Mouse (Mus musculus): ENCODE measurements around the gene Xpnpep1.

The Xpnpep1 gene

GRCm38 (mm10) chr19:53066531-53066930 lies 26.5 kb upstream of the Xpnpep1 start:
- DNase-seq (ENCODE audit: low spot score): no peak

DNA sequence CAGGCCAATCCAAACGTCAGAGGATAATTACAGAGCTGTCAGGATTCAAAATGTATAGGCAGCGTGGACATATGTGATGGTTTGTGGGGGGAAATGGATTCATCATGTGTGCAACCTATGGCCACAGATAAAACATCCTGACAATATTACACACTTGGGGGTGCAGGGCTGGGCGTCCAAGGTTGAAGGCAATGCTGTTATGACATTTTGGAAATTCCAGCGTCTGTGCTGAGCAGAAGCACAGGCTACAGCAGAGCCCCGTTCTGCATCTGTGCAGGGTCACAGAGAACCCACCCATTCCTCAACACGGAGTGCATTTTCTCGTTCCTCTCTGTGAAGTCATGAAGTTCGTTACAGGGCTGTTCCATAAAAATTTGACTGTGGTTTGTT lies 25.0 kb upstream of the Xpnpep1 start:
- no peak for DNase-seq (ENCODE audit: low spot score)

- peak; percentile 66 for DNase-seq (ENCODE audit: low spot score)
These were observed 24.4 kb upstream of the Xpnpep1 start for GRCm38 (mm10) chr19:53064292-53064971.

GRCm38 (mm10) chr19:53062046-53062445 lies 22.0 kb upstream of the Xpnpep1 start:
- DNase-seq (ENCODE audit: low spot score): no peak

DNA sequence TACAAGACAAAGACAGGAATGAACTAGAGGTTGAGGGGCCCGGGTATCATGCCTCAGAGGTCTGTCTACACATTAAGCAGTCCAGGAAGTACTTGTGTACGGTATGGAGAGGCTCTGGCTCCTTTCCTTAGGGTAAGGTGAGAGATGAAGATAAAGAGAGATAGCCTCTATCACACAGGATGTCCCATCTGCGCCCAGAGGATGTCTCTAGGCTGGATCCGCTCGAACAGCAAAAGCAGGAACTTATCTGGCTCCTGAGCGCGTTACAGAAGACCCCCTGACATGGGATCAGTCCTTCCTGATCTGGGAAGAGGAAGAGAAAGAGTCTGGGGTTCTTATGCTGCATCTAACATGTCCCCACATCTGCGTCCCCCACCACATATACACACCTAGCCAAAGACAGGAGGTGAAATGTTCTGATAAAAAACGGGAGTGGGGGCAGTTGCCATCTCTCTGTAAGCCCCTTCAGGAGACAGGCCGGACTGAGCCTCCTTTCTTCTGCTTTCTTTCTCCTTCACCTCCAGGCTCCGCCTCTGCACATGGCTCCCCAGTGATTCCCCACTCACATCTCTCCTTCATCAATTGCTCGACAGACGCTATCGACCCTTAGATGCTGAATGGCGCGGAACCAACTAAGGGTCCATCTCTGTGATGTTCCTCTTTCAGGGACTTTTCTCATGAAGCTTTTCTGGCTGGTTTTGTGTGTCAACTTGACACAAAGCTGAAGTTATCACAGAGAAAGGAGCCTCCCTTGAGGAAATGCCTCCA lies 19.5 kb upstream of the Xpnpep1 start:
- DNase-seq (ENCODE audit: low spot score): no peak

DNA sequence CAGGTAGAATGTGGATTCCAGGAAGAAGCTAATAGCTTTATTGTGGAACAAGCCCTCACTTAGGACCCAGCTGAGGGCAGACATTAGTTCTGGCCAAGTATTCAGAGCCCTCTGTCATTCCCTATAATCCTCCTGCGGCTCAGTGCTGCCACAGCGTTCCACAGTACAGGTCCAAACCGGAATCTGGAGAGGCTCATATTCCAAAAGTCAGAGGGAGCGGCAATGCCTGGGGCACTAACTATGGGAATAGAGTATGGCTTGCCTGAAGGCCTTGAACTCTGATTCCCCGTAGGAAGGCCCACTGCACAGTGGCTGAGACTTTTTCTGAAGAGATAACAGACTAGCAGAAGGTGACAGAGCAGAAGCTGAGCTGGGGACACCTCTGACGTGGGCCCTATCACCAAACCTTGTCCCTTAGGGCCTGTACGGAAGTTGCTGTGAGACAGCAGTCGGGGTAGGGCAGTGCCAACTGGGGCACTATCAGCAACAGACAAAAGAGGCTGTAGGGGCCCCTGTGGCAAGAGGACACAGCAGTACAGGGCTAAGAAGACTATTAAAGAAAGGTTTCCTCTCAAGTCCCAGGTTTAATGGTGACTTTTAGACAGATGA lies 18.8 kb upstream of the Xpnpep1 start:
- no peak for DNase-seq (ENCODE audit: low spot score)

DNA sequence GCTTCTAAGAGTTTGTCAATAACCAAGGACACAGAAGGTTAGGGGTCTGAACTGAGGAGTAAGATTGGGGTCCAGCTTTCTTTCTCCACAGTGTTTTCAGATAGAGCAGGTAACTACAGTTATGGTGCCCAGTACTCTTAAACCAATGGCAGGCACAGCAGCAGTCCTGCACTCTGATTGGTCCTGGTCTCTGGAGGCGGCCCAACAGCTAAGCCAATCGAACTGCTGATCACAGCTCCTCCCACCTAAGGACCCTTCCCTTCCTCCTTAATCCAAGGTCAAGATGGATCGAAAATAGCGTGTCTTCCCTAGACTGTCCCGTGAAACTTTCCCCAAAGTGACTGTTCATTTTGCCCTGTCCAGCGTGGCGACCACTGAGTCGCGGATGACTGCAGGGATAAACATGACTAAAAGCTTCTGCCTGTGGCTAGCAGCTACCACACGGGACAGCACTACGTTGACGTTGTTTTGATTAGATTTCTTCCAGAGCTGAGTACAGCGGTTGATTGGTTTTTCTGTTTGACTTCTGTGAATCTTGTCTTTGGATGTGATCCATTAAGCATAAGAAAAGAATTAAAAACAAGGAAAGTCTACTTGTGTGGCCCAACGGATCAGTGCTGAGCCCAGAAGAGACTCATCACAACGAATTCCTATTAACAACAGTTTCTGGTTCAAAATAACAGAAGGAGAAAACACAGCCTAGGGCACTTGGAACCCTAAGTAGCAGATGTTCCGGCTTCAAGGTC lies 18.1 kb upstream of the Xpnpep1 start:
- DNase-seq (ENCODE audit: low spot score): no peak

GRCm38 (mm10) chr19:53053355-53053754 lies 13.3 kb upstream of the Xpnpep1 start:
- no peak for DNase-seq (ENCODE audit: low spot score)

- DNase-seq (ENCODE audit: low spot score): peak; percentile 76
These were observed 12.1 kb upstream of the Xpnpep1 start for GRCm38 (mm10) chr19:53052031-53052670.

DNA sequence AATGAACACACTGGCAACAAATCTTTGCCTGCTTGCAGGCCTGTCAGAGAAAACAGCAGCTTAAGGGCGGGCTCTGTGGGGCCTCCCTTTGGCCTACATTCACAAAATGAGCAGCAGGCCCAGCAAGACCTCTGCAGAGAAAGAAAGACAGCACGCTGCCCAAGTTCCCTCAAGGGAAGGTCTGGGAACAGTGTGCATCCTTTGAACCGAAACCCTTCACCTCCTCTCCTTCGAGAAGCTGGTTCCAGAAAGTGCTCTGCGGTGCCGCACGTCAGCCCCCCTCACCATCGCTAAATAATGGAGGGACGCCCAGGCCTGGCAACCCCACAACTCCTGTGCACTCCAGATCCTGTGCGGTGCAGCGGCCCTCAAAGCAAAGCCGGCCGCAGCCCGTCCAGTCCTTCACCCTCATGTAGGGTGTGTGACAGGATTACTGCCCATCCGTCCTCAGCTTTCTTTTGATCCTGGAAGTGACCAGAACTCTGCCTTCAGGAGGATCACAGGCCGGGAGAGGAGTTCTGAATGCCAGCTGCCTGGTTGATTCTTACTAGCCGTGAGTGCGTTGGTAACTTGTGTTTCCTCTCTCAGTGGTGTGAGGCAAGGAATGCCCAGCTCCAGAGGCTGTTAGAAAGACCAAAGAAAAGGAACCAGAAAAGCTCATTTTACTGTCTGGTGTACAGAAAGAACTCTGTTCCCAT lies 11.4 kb upstream of the Xpnpep1 start:
- DNase-seq (ENCODE audit: low spot score): peak; percentile 39

DNA sequence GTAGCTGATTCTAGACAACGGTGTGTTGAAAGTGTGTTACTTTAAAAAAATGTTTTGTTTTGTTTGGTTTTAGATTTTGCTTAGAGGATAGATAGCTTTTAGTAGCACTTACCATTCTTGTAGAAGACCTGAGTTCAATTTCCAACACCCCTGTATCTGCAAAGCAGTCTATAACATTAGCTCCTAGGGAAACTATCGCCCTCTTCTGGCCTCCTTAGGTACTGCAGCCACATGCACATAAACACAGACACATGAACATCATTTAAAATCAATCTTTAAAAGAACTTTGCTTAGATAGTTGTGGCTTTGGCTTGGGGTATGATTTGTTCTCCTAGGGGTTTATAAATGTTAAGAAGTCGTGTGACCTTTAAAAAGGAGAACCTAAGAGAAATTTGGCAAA lies 10.1 kb upstream of the Xpnpep1 start:
- DNase-seq (ENCODE audit: low spot score): peak; percentile 14

GRCm38 (mm10) chr19:53047208-53047607 lies 7.2 kb upstream of the Xpnpep1 start:
- no peak for DNase-seq (ENCODE audit: low spot score)

DNA sequence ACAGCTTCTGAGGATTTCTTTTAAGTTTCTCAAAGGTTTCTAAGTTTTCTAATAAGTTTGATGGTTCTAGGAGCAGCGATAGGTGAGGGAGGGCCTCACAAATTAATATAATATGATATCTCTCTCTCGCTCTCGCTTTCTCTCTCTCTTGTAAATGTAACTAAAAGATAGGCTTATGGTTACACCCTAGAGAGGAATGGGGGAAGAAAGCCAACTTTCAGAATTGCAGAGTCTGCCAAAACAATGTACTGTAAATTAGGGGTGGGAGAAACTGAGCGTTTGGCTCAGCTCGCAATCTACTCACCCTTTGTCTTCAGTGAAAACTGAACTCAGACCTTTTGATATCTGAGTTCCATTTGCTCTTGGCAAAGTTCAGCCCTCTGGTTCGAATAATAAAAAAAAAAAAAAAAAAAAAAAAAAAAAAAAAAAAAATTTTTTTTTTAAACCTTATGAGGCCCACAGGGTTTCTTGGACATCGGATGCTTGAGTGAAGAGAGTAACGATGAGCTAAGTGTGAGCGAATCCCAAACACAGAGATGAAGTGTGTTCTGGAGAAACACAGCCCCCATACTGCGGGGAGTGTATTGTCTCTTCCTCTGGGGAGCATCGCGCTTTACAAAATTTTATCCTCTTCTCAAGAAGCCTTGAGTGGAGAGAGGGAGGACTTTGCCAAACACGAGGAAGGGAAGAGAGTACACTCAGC lies 3.6 kb upstream of the Xpnpep1 start:
- DNase-seq (ENCODE audit: low spot score): no peak

- no peak for DNase-seq (ENCODE audit: low spot score)
These were observed 1.6 kb upstream of the Xpnpep1 start for GRCm38 (mm10) chr19:53041570-53041969.

GRCm38 (mm10) chr19:53041133-53041510 lies 1.1 kb upstream of the Xpnpep1 start:
- no peak for DNase-seq (ENCODE audit: low spot score)

GRCm38 (mm10) chr19:53039090-53039489 lies 924 bp downstream of the Xpnpep1 start:
- DNase-seq (ENCODE audit: low spot score): peak; percentile 42

DNA sequence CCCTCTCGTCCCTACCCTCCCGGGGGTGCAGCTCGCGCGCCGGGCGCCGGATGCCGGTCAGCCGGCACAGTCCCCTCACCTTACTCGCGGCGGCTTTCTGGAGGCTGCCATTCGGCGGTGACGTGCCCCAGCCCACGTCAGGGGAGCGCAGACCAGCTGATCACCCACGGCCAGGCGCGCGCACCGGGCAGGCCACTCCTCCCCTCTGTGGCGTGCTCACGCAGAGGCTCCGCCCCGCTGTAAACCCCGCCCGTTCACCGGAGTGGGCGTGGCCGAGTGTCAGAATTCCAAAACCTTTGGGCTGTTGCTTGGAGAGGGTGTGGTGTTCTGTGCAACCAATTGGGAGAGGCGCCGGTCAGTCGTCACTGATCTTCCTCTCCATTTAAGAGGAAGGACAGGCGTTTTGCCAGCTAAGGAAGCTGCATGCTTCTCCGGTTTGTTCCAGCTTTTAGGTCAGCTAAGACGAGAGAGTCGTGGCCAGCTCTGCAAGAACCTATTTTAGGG lies 1.5 kb downstream of the Xpnpep1 start:
- DNase-seq (ENCODE audit: low spot score): peak; percentile 99

DNA sequence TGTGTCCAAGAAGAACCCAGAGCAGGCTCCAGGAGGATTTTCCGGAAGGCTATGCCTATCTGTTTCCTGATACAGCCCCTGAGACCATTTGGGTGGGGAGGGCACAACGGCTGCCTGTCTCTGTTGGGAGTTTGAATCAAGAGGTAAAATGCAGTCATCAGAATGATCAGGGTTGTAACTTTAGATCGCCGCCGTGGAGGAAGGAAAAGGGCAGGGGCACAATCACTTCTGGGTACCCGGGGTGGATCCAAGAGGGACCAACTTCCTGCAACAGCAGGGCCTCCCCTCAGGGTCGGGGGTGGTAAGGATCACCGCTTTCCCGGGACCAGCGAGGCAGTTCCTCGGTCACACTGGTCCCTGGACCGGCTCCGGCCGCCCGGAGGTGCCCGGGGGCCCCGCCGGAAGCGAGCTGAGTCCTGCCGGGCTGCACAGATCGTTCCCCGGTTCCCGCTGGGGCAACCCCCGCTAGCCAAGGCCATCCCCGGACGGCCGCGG lies 2.0 kb downstream of the Xpnpep1 start:
- DNase-seq (ENCODE audit: low spot score): peak; percentile 42

DNA sequence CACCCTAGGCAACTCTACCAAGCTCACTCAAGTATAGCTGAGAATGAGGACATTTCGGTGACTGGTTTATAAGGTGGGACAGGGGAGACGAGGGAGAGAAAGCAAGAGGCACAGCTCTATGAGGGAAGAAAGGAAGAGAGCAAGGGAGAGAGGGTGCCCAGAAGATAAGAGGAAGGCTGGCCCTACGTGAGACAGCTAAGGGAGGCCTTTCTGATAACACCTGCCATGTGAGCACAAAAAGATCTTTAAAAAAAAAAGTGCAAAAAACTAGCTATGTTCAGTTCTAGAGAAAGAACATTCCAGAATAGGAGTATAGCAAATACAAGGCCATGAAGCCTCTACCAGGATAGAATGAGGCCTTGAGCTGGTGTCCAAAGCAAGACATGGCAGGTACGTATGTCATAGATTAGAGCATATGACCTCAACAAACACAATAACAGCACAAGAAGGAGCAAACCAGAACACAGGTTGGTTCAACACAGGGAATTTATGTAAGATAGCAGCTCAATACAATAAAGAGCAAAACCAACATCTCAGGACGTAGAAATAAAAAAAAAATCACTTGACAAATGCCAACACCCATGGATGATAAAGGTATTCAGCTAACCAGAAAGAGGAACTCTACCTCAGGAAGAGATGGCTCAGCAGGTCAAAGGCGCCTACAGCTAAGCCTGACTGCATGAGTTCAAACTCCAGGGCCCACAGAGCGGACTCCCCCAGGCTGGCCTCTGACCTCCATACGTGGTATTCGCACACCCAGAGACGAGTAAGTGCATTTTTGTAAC lies 6.7 kb downstream of the Xpnpep1 start:
- no peak for DNase-seq (ENCODE audit: low spot score)

DNA sequence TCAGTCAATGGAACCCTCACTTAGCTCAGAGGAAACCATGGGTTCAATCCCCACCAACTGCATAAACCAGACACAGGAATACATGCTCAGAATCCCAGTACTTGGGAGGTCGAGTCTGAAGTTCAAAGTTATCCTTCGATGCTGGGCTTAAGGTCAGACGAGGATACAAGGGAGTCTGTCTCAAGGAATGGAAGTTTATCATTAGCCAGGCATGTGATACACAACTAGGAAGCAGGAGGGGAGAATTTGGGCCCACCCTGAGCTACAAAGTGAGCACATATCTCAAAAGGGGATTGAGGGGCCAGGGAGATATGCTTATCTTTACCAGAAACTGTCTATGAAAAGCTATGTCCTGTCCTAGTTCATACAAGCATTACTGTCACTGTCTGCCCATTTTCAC lies 7.4 kb downstream of the Xpnpep1 start:
- no peak for DNase-seq (ENCODE audit: low spot score)

Measured in embryo, embryonic 10.5 days (tissue).